Mouse (Mus musculus) thymus, postnatal 10 days (tissue): ENCODE data around the gene Letm1.

Experiments used
- DNase-seq, 2 experiments: peaks; one replicate each; pipeline ENCODE4 v3.0.0; 2021; ENCODE audit warnings: low spot score in 2 of 2

Gene Letm1

GRCm38 (mm10) chr5:33782345-33782998 is at the start of gene Letm1:
Gene Letm1, minus strand, starts transcription at chr5:33782817.
- DNase-seq = peak; percentile 87

GRCm38 (mm10) chr5:33830832-33831231 is 48.2 kb upstream of the Letm1 start:
- DNase-seq = peak in 1 of 2 experiments; percentile 31

GRCm38 (mm10) chr5:33829958-33830357 is 47.3 kb upstream of the Letm1 start:
- DNase-seq = no peak

GRCm38 (mm10) chr5:33828107-33828506 is 45.5 kb upstream of the Letm1 start:
- no peak for DNase-seq

- no peak for DNase-seq
Observed at GRCm38 (mm10) chr5:33826001-33826400, 43.4 kb upstream of the Letm1 start.

GRCm38 (mm10) chr5:33822456-33822855 is 39.8 kb upstream of the Letm1 start:
- DNase-seq = no peak

GRCm38 (mm10) chr5:33821901-33822427 is 39.3 kb upstream of the Letm1 start:
- DNase-seq = no peak

GRCm38 (mm10) chr5:33820733-33821621 is 38.4 kb upstream of the Letm1 start:
- peak; percentile 37 to 57 for DNase-seq

- DNase-seq = peak; percentile 82 to 87
Observed at GRCm38 (mm10) chr5:33819876-33820732, 37.5 kb upstream of the Letm1 start, which contains the start of gene Nsd2. Gene Nsd2, plus strand, starts transcription at chr5:33820725.

- DNase-seq = no peak
Observed at GRCm38 (mm10) chr5:33819141-33819875, 36.7 kb upstream of the Letm1 start.

- DNase-seq = no peak
Observed at GRCm38 (mm10) chr5:33818104-33818503, 35.5 kb upstream of the Letm1 start.

GRCm38 (mm10) chr5:33816008-33816725 is 33.5 kb upstream of the Letm1 start:
- DNase-seq = no peak

GRCm38 (mm10) chr5:33811519-33811918 is 28.9 kb upstream of the Letm1 start:
- no peak for DNase-seq

GRCm38 (mm10) chr5:33803337-33803736 is 20.7 kb upstream of the Letm1 start:
- no peak for DNase-seq

GRCm38 (mm10) chr5:33791912-33792643 is 9.5 kb upstream of the Letm1 start:
- DNase-seq = no peak

GRCm38 (mm10) chr5:33782999-33783390 is 378 bp upstream of the Letm1 start:
- peak in 1 of 2 experiments; percentile 10 for DNase-seq

GRCm38 (mm10) chr5:33781964-33782344 is 663 bp downstream of the Letm1 start:
- DNase-seq = no peak

- DNase-seq = no peak
Observed at GRCm38 (mm10) chr5:33777195-33777594, 5.4 kb downstream of the Letm1 start.

GRCm38 (mm10) chr5:33743481-33743880 is 39.1 kb downstream of the Letm1 start:
- DNase-seq = no peak

- DNase-seq = no peak
Observed at GRCm38 (mm10) chr5:33740548-33740947, 42.1 kb downstream of the Letm1 start.
